Mouse (Mus musculus) neural tube, embryonic 14.5 days (tissue): ENCODE data around the gene Napsa. TPM values are rescaled to one million over a fixed set of nuclear protein-coding genes. Genes with fewer than 3 reads are reported as not detected.

ENCODE experiments used
- ATAC-seq: fragments of 200-750 bp; cut with Nextera tagmentation; 2 replicates; pipeline ENCODE4 v1.8.0; 2017; ENCODE audit warnings: low read depth, mild to moderate bottlenecking, moderate TSS enrichment, moderate library complexity
- H3K27ac ChIP-seq: fragments of 300-500 bp; sonication (generic); 2 replicates; pipeline ENCODE4 v1.5.1; 2014; ENCODE audit warnings: low read depth, mild to moderate bottlenecking, control low read depth, low read length, moderate library complexity, mixed read lengths
- H3K27me3 ChIP-seq: fragments of 300-500 bp; sonication (generic); 2 replicates; pipeline ENCODE4 v1.6.1; 2014; ENCODE audit warnings: low read length; ENCODE audit not compliant: control insufficient read depth, insufficient read depth
- H3K36me3 ChIP-seq: fragments of 300-500 bp; sonication (generic); 2 replicates; pipeline ENCODE4 v1.6.1; 2014; ENCODE audit warnings: low read length, mixed read lengths; ENCODE audit not compliant: control insufficient read depth, insufficient read depth
- H3K4me1 ChIP-seq: fragments of 300-500 bp; sonication (generic); 2 replicates; pipeline ENCODE4 v1.6.1; 2014; ENCODE audit warnings: low read length; ENCODE audit not compliant: control insufficient read depth, insufficient read depth
- H3K4me2 ChIP-seq: fragments of 300-500 bp; sonication (generic); 2 replicates; pipeline ENCODE4 v1.6.1; 2014; ENCODE audit warnings: mild to moderate bottlenecking, low read depth, low read length, control low read depth
- H3K4me3 ChIP-seq: fragments of 300-500 bp; sonication (generic); 2 replicates; pipeline ENCODE4 v1.5.1; 2014; ENCODE audit warnings: low read depth, low read length, control low read depth, mixed read lengths
- H3K9ac ChIP-seq: fragments of 300-500 bp; sonication (generic); replicated peaks from 2 replicates; pipeline ENCODE4 v1.6.1; 2014; ENCODE audit warnings: low read depth, mild to moderate bottlenecking, control low read depth, low read length, mixed read lengths
- H3K9me3 ChIP-seq: fragments of 300-500 bp; sonication (generic); 2 replicates; pipeline ENCODE4 v1.6.1; 2016; ENCODE audit warnings: low read length; ENCODE audit not compliant: control insufficient read depth
- WGBS: fragments of 180-500 bp; shearing (Covaris S2); extraction: QIAGEN DNeasy Blood & Tissue Kit; methylation state at CpG from one replicate; pipeline ENCODE4 v1.1.7; 2014; 5-methylcytosine and 5-hydroxymethylcytosine counted together
- polyA plus RNA-seq: library from polyadenylated mRNA; unstranded; fragments of >200 nt; fragmentation: Nextera tagmentation; extraction: Ambion mirVana; gene quantifications from 2 replicates; pipeline ENCODE4 v1.2.1, GENCODE M21; 2014

The Napsa gene
- polyA plus RNA-seq, 1 experiment from 2014 or later = 0.82 TPM

GRCm38 (mm10) chr7:44537009-44537408 lies 35.2 kb upstream of the Napsa start:
- Histone ChIP-seq H3K9me3 (no peaks in the 10 kb centered on the region), H3K27me3 (no peaks in the 10 kb centered on the region), H3K27ac (no peak overlapping the region), H3K4me1 (no peaks in the 10 kb centered on the region), H3K4me3 (no peak overlapping the region), H3K9ac (no peak overlapping the region), H3K36me3 (0 out of 2 replicates have a peak, but pooled peaks cover 7% of the 10 kb centered on the region), H3K4me2 (no peak overlapping the region)
- ATAC-seq = no peak
- 87% methylated on average over 7 of the region's 7 CpGs for WGBS

GRCm38 (mm10) chr7:44537496-44537895 lies 34.7 kb upstream of the Napsa start:
- Histone ChIP-seq H3K9me3 (no peaks in the 10 kb centered on the region), H3K4me1 (no peaks in the 10 kb centered on the region), H3K36me3 (0 out of 2 replicates have a peak, but pooled peaks cover 7% of the 10 kb centered on the region), H3K4me3 (no peak overlapping the region), H3K4me2 (no peak overlapping the region), H3K27ac (no peak overlapping the region), H3K9ac (no peak overlapping the region), H3K27me3 (no peaks in the 10 kb centered on the region)
- no peak for ATAC-seq
- 94% methylated on average over 13 of the region's 13 CpGs for WGBS

- Histone ChIP-seq H3K4me1 (no peaks in the 10 kb centered on the region), H3K27ac (no peak overlapping the region), H3K4me2 (no peak overlapping the region), H3K4me3 (no peak overlapping the region), H3K36me3 (0 out of 2 replicates have a peak, but pooled peaks cover 7% of the 10 kb centered on the region), H3K9ac (no peak overlapping the region), H3K27me3 (no peaks in the 10 kb centered on the region), H3K9me3 (no peaks in the 10 kb centered on the region)
- 93% methylated on average over 41 of the region's 41 CpGs for WGBS
- no peak for ATAC-seq
These were observed 33.2 kb upstream of the Napsa start for GRCm38 (mm10) chr7:44538756-44539624.

GRCm38 (mm10) chr7:44542555-44542954 lies 29.6 kb upstream of the Napsa start:
- H3K9me3 ChIP-seq = no peaks in the 10 kb centered on the region
- no peak overlapping the region for H3K27ac ChIP-seq
- WGBS = 96% methylated on average over 11 of the region's 11 CpGs
- 0 out of 2 replicates have a peak, but pooled peaks cover 7% of the 10 kb centered on the region for H3K36me3 ChIP-seq
- H3K9ac ChIP-seq = no peak overlapping the region
- ATAC-seq = no peak
- H3K4me3 ChIP-seq = no peak overlapping the region
- no peaks in the 10 kb centered on the region for H3K27me3 ChIP-seq
- no peak overlapping the region for H3K4me2 ChIP-seq
- peaks cover under 1% of the 10 kb centered on the region for H3K4me1 ChIP-seq

- Histone ChIP-seq H3K27ac (no peak overlapping the region), H3K9me3 (no peaks in the 10 kb centered on the region), H3K36me3 (0 out of 2 replicates have a peak, but pooled peaks cover 7% of the 10 kb centered on the region), H3K4me2 (no peak overlapping the region), H3K27me3 (no peaks in the 10 kb centered on the region), H3K4me3 (no peak overlapping the region), H3K4me1 (peaks cover 6% of the 10 kb centered on the region), H3K9ac (no peak overlapping the region)
- ATAC-seq = no peak
- WGBS = 84% methylated on average over 12 of the region's 12 CpGs
These were observed 29.1 kb upstream of the Napsa start for GRCm38 (mm10) chr7:44543071-44543470.

- no peaks in the 10 kb centered on the region for H3K27me3 ChIP-seq
- peaks cover 6% of the 10 kb centered on the region for H3K4me1 ChIP-seq
- H3K4me3 ChIP-seq = no peak overlapping the region
- H3K9me3 ChIP-seq = no peaks in the 10 kb centered on the region
- no peak overlapping the region for H3K27ac ChIP-seq
- 96% methylated on average over 3 of the region's 3 CpGs for WGBS
- peaks cover 7% of the 10 kb centered on the region; the same call in 1 of the 2 replicates for H3K36me3 ChIP-seq
- no peak overlapping the region for H3K9ac ChIP-seq
- no peak overlapping the region for H3K4me2 ChIP-seq
- no peak for ATAC-seq
These were observed 25.9 kb upstream of the Napsa start for GRCm38 (mm10) chr7:44546274-44546673.

- peaks cover 6% of the 10 kb centered on the region for H3K4me1 ChIP-seq
- no peaks in the 10 kb centered on the region for H3K9me3 ChIP-seq
- H3K27me3 ChIP-seq = no peaks in the 10 kb centered on the region
- H3K9ac ChIP-seq = no peak overlapping the region
- no peak overlapping the region for H3K4me3 ChIP-seq
- H3K27ac ChIP-seq = no peak overlapping the region
- ATAC-seq = no peak
- no peak overlapping the region for H3K4me2 ChIP-seq
- H3K36me3 ChIP-seq = peaks cover 11% of the 10 kb centered on the region; the same call in 1 of the 2 replicates
- 95% methylated on average over 13 of the region's 13 CpGs for WGBS
These were observed 25.1 kb upstream of the Napsa start for GRCm38 (mm10) chr7:44547041-44547440.

GRCm38 (mm10) chr7:44547725-44548124 lies 24.5 kb upstream of the Napsa start:
- H3K4me1 ChIP-seq = peaks cover 9% of the 10 kb centered on the region
- H3K9ac ChIP-seq = no peak overlapping the region; the same call in 1 of the 2 replicates
- no peak for ATAC-seq
- peak overlapping the region; percentile 49 for H3K4me3 ChIP-seq
- H3K27ac ChIP-seq = no peak overlapping the region
- H3K36me3 ChIP-seq = peaks cover 11% of the 10 kb centered on the region; the same call in 1 of the 2 replicates
- no peaks in the 10 kb centered on the region for H3K27me3 ChIP-seq
- H3K4me2 ChIP-seq = peak overlapping the region; percentile 86
- 13% methylated on average over 5 of the region's 5 CpGs for WGBS
- H3K9me3 ChIP-seq = no peaks in the 10 kb centered on the region

- peaks cover 11% of the 10 kb centered on the region; the same call in 1 of the 2 replicates for H3K36me3 ChIP-seq
- ATAC-seq = peak; percentile 90
These were observed 23.6 kb upstream of the Napsa start, which contains the start of gene Pold1 for GRCm38 (mm10) chr7:44548497-44549087. TSS of gene Pold1 (minus strand) at chr7:44548849.

More at GRCm38 (mm10) chr7:44548497-44549087, 23.6 kb upstream of the Napsa start, which contains the start of gene Pold1:
- Histone ChIP-seq H3K4me1 (peaks cover 16% of the 10 kb centered on the region), H3K9ac (peak within 1 kb of the TSS; percentile 41), H3K27me3 (no peaks in the 10 kb centered on the region), H3K4me2 (peak within 1 kb of the TSS; percentile 86), H3K9me3 (no peaks in the 10 kb centered on the region), H3K4me3 (peak within 1 kb of the TSS; percentile 49), H3K27ac (0 out of 2 replicates have a peak within 1 kb of the TSS, but pooled peaks have one; percentile 2)
- WGBS = under 1% methylated on average over 43 of the region's 43 CpGs
